Mouse (Mus musculus): ENCODE measurements around the gene Fhad1. TPM values are rescaled to one million over a fixed set of nuclear protein-coding genes. Genes with fewer than 3 reads are reported as not detected.

The Fhad1 gene
- polyA plus RNA-seq, 1 experiment from 2014 or later = 5.4 TPM

GRCm38 (mm10) chr4:141861591-141862295 lies 153.1 kb downstream of the Fhad1 start:
- Histone ChIP-seq H3K4me2 (replicated peaks) (no peak overlapping the region), H3K9me3 (ENCODE audit: control insufficient read depth, low read length) (no peaks in the 10 kb centered on the region), H3K27me3 (ENCODE audit: control insufficient read depth, insufficient read depth, low read length) (no peaks in the 10 kb centered on the region), H3K9ac (no peak overlapping the region), H3K36me3 (replicated peaks; ENCODE audit: control insufficient read depth, insufficient read depth) (peaks cover 34% of the 10 kb centered on the region), H3K4me3 (replicated peaks; ENCODE audit: low read length) (no peak overlapping the region), H3K27ac (no peak overlapping the region), H3K4me1 (replicated peaks; ENCODE audit: control insufficient read depth, insufficient read depth, low read length) (peaks cover 7% of the 10 kb centered on the region)
- DNase-seq (ENCODE audit: low spot score) (no peak), ATAC-seq (ENCODE audit: low FRiP score) (no peak)
- WGBS = 93% methylated on average over 17 of the region's 17 CpGs

GRCm38 (mm10) chr4:141860246-141860841 lies 154.5 kb downstream of the Fhad1 start:
- Histone ChIP-seq H3K4me2 (replicated peaks) (no peak overlapping the region), H3K27me3 (ENCODE audit: control insufficient read depth, insufficient read depth, low read length) (no peaks in the 10 kb centered on the region), H3K27ac (no peak overlapping the region), H3K4me3 (replicated peaks; ENCODE audit: low read length) (no peak overlapping the region), H3K9me3 (ENCODE audit: control insufficient read depth, low read length) (no peaks in the 10 kb centered on the region), H3K9ac (no peak overlapping the region), H3K36me3 (replicated peaks; ENCODE audit: control insufficient read depth, insufficient read depth) (peaks cover 34% of the 10 kb centered on the region), H3K4me1 (replicated peaks; ENCODE audit: control insufficient read depth, insufficient read depth, low read length) (no peaks in the 10 kb centered on the region)
- 76% methylated on average over 19 of the region's 19 CpGs for WGBS
- ATAC-seq (ENCODE audit: low FRiP score) (no peak), DNase-seq (ENCODE audit: low spot score) (no peak)

GRCm38 (mm10) chr4:141859351-141859750 lies 155.5 kb downstream of the Fhad1 start:
- Histone ChIP-seq H3K9ac (no peak overlapping the region), H3K27ac (no peak overlapping the region), H3K4me2 (replicated peaks) (no peak overlapping the region), H3K4me3 (replicated peaks; ENCODE audit: low read length) (no peak overlapping the region), H3K27me3 (ENCODE audit: control insufficient read depth, insufficient read depth, low read length) (no peaks in the 10 kb centered on the region), H3K9me3 (ENCODE audit: control insufficient read depth, low read length) (no peaks in the 10 kb centered on the region), H3K4me1 (replicated peaks; ENCODE audit: control insufficient read depth, insufficient read depth, low read length) (no peaks in the 10 kb centered on the region), H3K36me3 (replicated peaks; ENCODE audit: control insufficient read depth, insufficient read depth) (peaks cover 34% of the 10 kb centered on the region)
- ATAC-seq (ENCODE audit: low FRiP score) = no peak
- WGBS = 91% methylated on average over 14 of the region's 14 CpGs
- DNase-seq (ENCODE audit: low spot score) = no peak

GRCm38 (mm10) chr4:141858501-141858900 lies 156.4 kb downstream of the Fhad1 start:
- H3K4me3 ChIP-seq (replicated peaks; ENCODE audit: low read length) = no peak overlapping the region
- ATAC-seq (ENCODE audit: low FRiP score) (no peak), DNase-seq (ENCODE audit: low spot score) (no peak)
- H3K36me3 ChIP-seq (replicated peaks; ENCODE audit: control insufficient read depth, insufficient read depth) = peaks cover 34% of the 10 kb centered on the region
- no peak overlapping the region for H3K4me2 ChIP-seq (replicated peaks)
- no peak overlapping the region for H3K9ac ChIP-seq
- no peak overlapping the region for H3K27ac ChIP-seq
- H3K27me3 ChIP-seq (ENCODE audit: control insufficient read depth, insufficient read depth, low read length) = no peaks in the 10 kb centered on the region
- H3K9me3 ChIP-seq (ENCODE audit: control insufficient read depth, low read length) = no peaks in the 10 kb centered on the region
- 88% methylated on average over 17 of the region's 20 CpGs for WGBS
- no peaks in the 10 kb centered on the region for H3K4me1 ChIP-seq (replicated peaks; ENCODE audit: control insufficient read depth, insufficient read depth, low read length)

- no peak overlapping the region for H3K4me3 ChIP-seq (replicated peaks; ENCODE audit: low read length)
- H3K9ac ChIP-seq = no peak overlapping the region; the same call in 1 of the 2 replicates
- H3K27me3 ChIP-seq (ENCODE audit: control insufficient read depth, insufficient read depth, low read length) = no peaks in the 10 kb centered on the region
- no peaks in the 10 kb centered on the region for H3K4me1 ChIP-seq (replicated peaks; ENCODE audit: control insufficient read depth, insufficient read depth, low read length)
- ATAC-seq (ENCODE audit: low FRiP score) = peak; percentile 78; the same call in 1 of the 2 replicates
- peak; percentile 92 for DNase-seq (ENCODE audit: low spot score)
- H3K4me2 ChIP-seq (replicated peaks) = no peak overlapping the region
- H3K9me3 ChIP-seq (ENCODE audit: control insufficient read depth, low read length) = no peaks in the 10 kb centered on the region
- 19% methylated on average over 10 of the region's 10 CpGs for WGBS
- H3K27ac ChIP-seq = no peak overlapping the region
- H3K36me3 ChIP-seq (replicated peaks; ENCODE audit: control insufficient read depth, insufficient read depth) = peaks cover 34% of the 10 kb centered on the region
Observed at GRCm38 (mm10) chr4:141857422-141857930, 157.4 kb downstream of the Fhad1 start.

- Histone ChIP-seq H3K4me3 (replicated peaks; ENCODE audit: low read length) (no peak overlapping the region), H3K4me2 (replicated peaks) (no peak overlapping the region), H3K36me3 (replicated peaks; ENCODE audit: control insufficient read depth, insufficient read depth) (0 out of 2 replicates have a peak, but pooled peaks cover 3% of the 10 kb centered on the region), H3K9ac (no peak overlapping the region), H3K27ac (no peak overlapping the region), H3K27me3 (ENCODE audit: control insufficient read depth, insufficient read depth, low read length) (no peaks in the 10 kb centered on the region), H3K9me3 (ENCODE audit: control insufficient read depth, low read length) (no peaks in the 10 kb centered on the region), H3K4me1 (replicated peaks; ENCODE audit: control insufficient read depth, insufficient read depth, low read length) (no peaks in the 10 kb centered on the region)
- ATAC-seq (ENCODE audit: low FRiP score) (no peak), DNase-seq (ENCODE audit: low spot score) (peak; percentile 80)
- WGBS = 80% methylated on average over 9 of the region's 9 CpGs
Observed at GRCm38 (mm10) chr4:141853437-141853836, 161.4 kb downstream of the Fhad1 start.

GRCm38 (mm10) chr4:141845999-141846398 lies 168.9 kb downstream of the Fhad1 start, which contains the start of gene Ctrc:
Gene Ctrc, minus strand, starts transcription at chr4:141846359.
- H3K9me3 ChIP-seq (ENCODE audit: control insufficient read depth, low read length) = no peaks in the 10 kb centered on the region
- no peak within 1 kb of the TSS for H3K4me2 ChIP-seq (replicated peaks)
- ATAC-seq (ENCODE audit: low FRiP score) (no peak), DNase-seq (ENCODE audit: low spot score) (no peak)
- H3K4me3 ChIP-seq (replicated peaks; ENCODE audit: low read length) = no peak within 1 kb of the TSS
- H3K9ac ChIP-seq = no peak within 1 kb of the TSS
- H3K27me3 ChIP-seq (ENCODE audit: control insufficient read depth, insufficient read depth, low read length) = no peaks in the 10 kb centered on the region
- no peaks in the 10 kb centered on the region for H3K4me1 ChIP-seq (replicated peaks; ENCODE audit: control insufficient read depth, insufficient read depth, low read length)
- no peak within 1 kb of the TSS for H3K27ac ChIP-seq
- no peaks in the 10 kb centered on the region for H3K36me3 ChIP-seq (replicated peaks; ENCODE audit: control insufficient read depth, insufficient read depth)
- WGBS = 88% methylated on average over 6 of the region's 6 CpGs

Other genes starting within 250 kb of the Fhad1 start
- 5.5 and 6.3 TPM in 2 replicates for gene Dnajc16, start 224.2 kb downstream of the Fhad1 start, polyA plus RNA-seq (2014; fragmentation: Nextera tagmentation; extraction: Ambion mirVana)
- 17.6 and 18.7 TPM in 2 replicates for gene Casp9, start 221.5 kb downstream of the Fhad1 start, polyA plus RNA-seq (2014; fragmentation: Nextera tagmentation; extraction: Ambion mirVana)
- gene Cela2a, start 188.9 kb downstream of the Fhad1 start, polyA plus RNA-seq (2014; fragmentation: Nextera tagmentation; extraction: Ambion mirVana) = not detected in 2 replicates
- gene Ctrc, start 168.7 kb downstream of the Fhad1 start, polyA plus RNA-seq (2014; fragmentation: Nextera tagmentation; extraction: Ambion mirVana) = not detected in 2 replicates
- 44.7 and 46.7 TPM in 2 replicates for gene Efhd2, start 140.2 kb downstream of the Fhad1 start, polyA plus RNA-seq (2014; fragmentation: Nextera tagmentation; extraction: Ambion mirVana)
- gene Tmem51, start 69.2 kb upstream of the Fhad1 start, polyA plus RNA-seq (2014; fragmentation: Nextera tagmentation; extraction: Ambion mirVana) = 6.5 and 6.6 TPM in 2 replicates
- 18.5 and 24.0 TPM in 2 replicates for gene Kazn, start 224.3 kb upstream of the Fhad1 start, polyA plus RNA-seq (2014; fragmentation: Nextera tagmentation; extraction: Ambion mirVana)